Mouse (Mus musculus): ENCODE measurements around the gene Rsbn1l. TPM values are rescaled to one million over a fixed set of nuclear protein-coding genes. Genes with fewer than 3 reads are reported as not detected.

Rsbn1l gene
- polyA plus RNA-seq, 1 experiment from 2014 or later = 7.1 TPM

GRCm38 (mm10) chr5:20904647-20905046 is 51.6 kb downstream of the Rsbn1l start:
- Histone ChIP-seq H3K4me2 (ENCODE audit: low read depth, low read length) (no peak overlapping the region), H3K9me3 (replicated peaks; ENCODE audit: control insufficient read depth, low read length) (no peaks in the 10 kb centered on the region), H3K27me3 (ENCODE audit: control insufficient read depth, insufficient read depth, low read length) (no peaks in the 10 kb centered on the region), H3K9ac (ENCODE audit: low read length) (no peak overlapping the region), H3K4me3 (ENCODE audit: low read length) (no peak overlapping the region), H3K36me3 (ENCODE audit: control insufficient read depth, insufficient read depth) (peaks cover 27% of the 10 kb centered on the region), H3K4me1 (ENCODE audit: control insufficient read depth, insufficient read depth, low read length) (peaks cover 2% of the 10 kb centered on the region; the same call in 1 of the 2 replicates), H3K27ac (ENCODE audit: low read length) (no peak overlapping the region)
- WGBS = 66% methylated on average over 2 of the region's 2 CpGs
- no peak for ATAC-seq (replicated peaks; ENCODE audit: extremely low read depth, insufficient read depth, low FRiP score)

GRCm38 (mm10) chr5:20897446-20898167 is 58.6 kb downstream of the Rsbn1l start:
- ATAC-seq (replicated peaks; ENCODE audit: extremely low read depth, insufficient read depth, low FRiP score) = no peak
- H3K36me3 ChIP-seq (ENCODE audit: control insufficient read depth, insufficient read depth) = peaks cover 39% of the 10 kb centered on the region
- H3K4me1 ChIP-seq (ENCODE audit: control insufficient read depth, insufficient read depth, low read length) = no peaks in the 10 kb centered on the region
- no peaks in the 10 kb centered on the region for H3K27me3 ChIP-seq (ENCODE audit: control insufficient read depth, insufficient read depth, low read length)
- H3K4me2 ChIP-seq (ENCODE audit: low read depth, low read length) = no peak overlapping the region
- no peak overlapping the region for H3K27ac ChIP-seq (ENCODE audit: low read length)
- no peak overlapping the region for H3K9ac ChIP-seq (ENCODE audit: low read length)
- no peak overlapping the region for H3K4me3 ChIP-seq (ENCODE audit: low read length)
- no peaks in the 10 kb centered on the region for H3K9me3 ChIP-seq (replicated peaks; ENCODE audit: control insufficient read depth, low read length)
- 80% methylated on average over 2 of the region's 2 CpGs for WGBS

GRCm38 (mm10) chr5:20884036-20884620 is 72.1 kb downstream of the Rsbn1l start:
- Histone ChIP-seq H3K4me2 (ENCODE audit: low read depth, low read length) (peak overlapping the region; percentile 73), H3K27me3 (ENCODE audit: control insufficient read depth, insufficient read depth, low read length) (no peaks in the 10 kb centered on the region), H3K9me3 (replicated peaks; ENCODE audit: control insufficient read depth, low read length) (0 out of 2 replicates have a peak, but pooled peaks cover 2% of the 10 kb centered on the region), H3K27ac (ENCODE audit: low read length) (no peak overlapping the region), H3K4me1 (ENCODE audit: control insufficient read depth, insufficient read depth, low read length) (peaks cover 17% of the 10 kb centered on the region), H3K4me3 (ENCODE audit: low read length) (no peak overlapping the region), H3K9ac (ENCODE audit: low read length) (0 out of 2 replicates have a peak overlapping the region, but pooled peaks have one; percentile 3), H3K36me3 (ENCODE audit: control insufficient read depth, insufficient read depth) (peaks cover 9% of the 10 kb centered on the region)
- ATAC-seq (replicated peaks; ENCODE audit: extremely low read depth, insufficient read depth, low FRiP score) = no peak
- 73% methylated on average over 4 of the region's 4 CpGs for WGBS

- H3K4me1 ChIP-seq (ENCODE audit: control insufficient read depth, insufficient read depth, low read length) = peaks cover 29% of the 10 kb centered on the region
- WGBS = under 1% methylated on average over 94 of the region's 94 CpGs
- peak within 1 kb of the TSS; percentile 95 for H3K9ac ChIP-seq (ENCODE audit: low read length)
- peak within 1 kb of the TSS; percentile 91 for H3K4me3 ChIP-seq (ENCODE audit: low read length)
- H3K4me2 ChIP-seq (ENCODE audit: low read depth, low read length) = peak within 1 kb of the TSS; percentile 73
- 0 out of 2 replicates have a peak, but pooled peaks cover 2% of the 10 kb centered on the region for H3K9me3 ChIP-seq (replicated peaks; ENCODE audit: control insufficient read depth, low read length)
- H3K27ac ChIP-seq (ENCODE audit: low read length) = peak within 1 kb of the TSS; percentile 97
- no peaks in the 10 kb centered on the region for H3K27me3 ChIP-seq (ENCODE audit: control insufficient read depth, insufficient read depth, low read length)
- peak; percentile 97 for ATAC-seq (replicated peaks; ENCODE audit: extremely low read depth, insufficient read depth, low FRiP score)
- H3K36me3 ChIP-seq (ENCODE audit: control insufficient read depth, insufficient read depth) = peaks cover 9% of the 10 kb centered on the region
Measured at GRCm38 (mm10) chr5:20881915-20882800, 74.0 kb downstream of the Rsbn1l start, which contains the start of the genes Phtf2 and Tmem60. Gene Phtf2, minus strand, starts transcription at chr5:20882124. Gene Tmem60, plus strand, starts transcription at chr5:20882191.

- WGBS = under 1% methylated on average over 64 of the region's 64 CpGs
- no peak; the same call in none of the 2 replicates for ATAC-seq (replicated peaks; ENCODE audit: extremely low read depth, insufficient read depth, low FRiP score)
- H3K9ac ChIP-seq (ENCODE audit: low read length) = peak overlapping the region; percentile 95
Measured at GRCm38 (mm10) chr5:20880797-20881775, 75.1 kb downstream of the Rsbn1l start.

GRCm38 (mm10) chr5:20880386-20880785 is 75.8 kb downstream of the Rsbn1l start:
- Histone ChIP-seq H3K4me1 (ENCODE audit: control insufficient read depth, insufficient read depth, low read length) (peaks cover 30% of the 10 kb centered on the region), H3K36me3 (ENCODE audit: control insufficient read depth, insufficient read depth) (peaks cover under 1% of the 10 kb centered on the region; the same call in 1 of the 2 replicates), H3K27me3 (ENCODE audit: control insufficient read depth, insufficient read depth, low read length) (no peaks in the 10 kb centered on the region), H3K9ac (ENCODE audit: low read length) (peak overlapping the region; percentile 95), H3K9me3 (replicated peaks; ENCODE audit: control insufficient read depth, low read length) (no peaks in the 10 kb centered on the region), H3K4me2 (ENCODE audit: low read depth, low read length) (peak overlapping the region; percentile 63), H3K27ac (ENCODE audit: low read length) (peak overlapping the region; percentile 83), H3K4me3 (ENCODE audit: low read length) (peak overlapping the region; percentile 91)
- WGBS = 26% methylated on average over 2 of the region's 2 CpGs
- ATAC-seq (replicated peaks; ENCODE audit: extremely low read depth, insufficient read depth, low FRiP score) = no peak

More at GRCm38 (mm10) chr5:20880797-20881775, 75.1 kb downstream of the Rsbn1l start:
- H3K36me3 ChIP-seq (ENCODE audit: control insufficient read depth, insufficient read depth) = peaks cover 6% of the 10 kb centered on the region; the same call in 1 of the 2 replicates
- H3K4me3 ChIP-seq (ENCODE audit: low read length) = peak overlapping the region; percentile 91
- H3K4me2 ChIP-seq (ENCODE audit: low read depth, low read length) = peak overlapping the region; percentile 63
- peak overlapping the region; percentile 97 for H3K27ac ChIP-seq (ENCODE audit: low read length)
- 0 out of 2 replicates have a peak, but pooled peaks cover 2% of the 10 kb centered on the region for H3K9me3 ChIP-seq (replicated peaks; ENCODE audit: control insufficient read depth, low read length)
- H3K4me1 ChIP-seq (ENCODE audit: control insufficient read depth, insufficient read depth, low read length) = peaks cover 30% of the 10 kb centered on the region
- no peaks in the 10 kb centered on the region for H3K27me3 ChIP-seq (ENCODE audit: control insufficient read depth, insufficient read depth, low read length)

- Histone ChIP-seq H3K4me1 (ENCODE audit: control insufficient read depth, insufficient read depth, low read length) (peaks cover 21% of the 10 kb centered on the region), H3K9ac (ENCODE audit: low read length) (no peak overlapping the region), H3K9me3 (replicated peaks; ENCODE audit: control insufficient read depth, low read length) (no peaks in the 10 kb centered on the region), H3K36me3 (ENCODE audit: control insufficient read depth, insufficient read depth) (no peaks in the 10 kb centered on the region), H3K27me3 (ENCODE audit: control insufficient read depth, insufficient read depth, low read length) (no peaks in the 10 kb centered on the region), H3K4me3 (ENCODE audit: low read length) (no peak overlapping the region), H3K27ac (ENCODE audit: low read length) (0 out of 2 replicates have a peak overlapping the region, but pooled peaks have one; percentile 10), H3K4me2 (ENCODE audit: low read depth, low read length) (no peak overlapping the region)
- no peak for ATAC-seq (replicated peaks; ENCODE audit: extremely low read depth, insufficient read depth, low FRiP score)
- 51% methylated on average over 1 of the region's 1 CpGs for WGBS
Measured at GRCm38 (mm10) chr5:20876934-20877426, 79.2 kb downstream of the Rsbn1l start.

All from heart, embryonic 16.5 days (tissue).